Mouse (Mus musculus) frontal cortex, postnatal 25 days (tissue): ENCODE measurements around the gene Kcnip4.

Experiments
- DNase-seq, 2 experiments: peaks; one replicate each; pipeline ENCODE4 v3.0.0; 2022; ENCODE audit warnings: low spot score in 2 of 2

Gene Kcnip4

DNA sequence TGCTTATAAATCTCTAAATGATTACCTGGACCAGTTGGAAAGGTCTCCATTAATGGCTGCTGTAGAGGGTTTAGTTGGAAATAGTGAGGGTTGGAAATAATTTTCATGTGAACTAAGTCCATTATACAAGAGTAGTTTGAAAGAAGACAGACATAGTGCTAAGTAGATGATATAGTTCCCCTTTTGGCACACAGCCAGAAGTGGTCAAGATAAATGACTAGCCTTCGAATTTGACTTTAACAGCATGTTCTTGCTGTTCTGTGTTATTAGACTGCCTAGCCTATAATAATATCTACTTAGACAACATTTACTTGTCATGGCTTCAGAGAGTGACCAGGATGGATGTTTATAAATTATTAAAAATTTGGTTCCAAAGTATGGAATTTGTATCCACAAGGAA lies 941.3 kb downstream of the Kcnip4 start:
- no peak for DNase-seq

DNA sequence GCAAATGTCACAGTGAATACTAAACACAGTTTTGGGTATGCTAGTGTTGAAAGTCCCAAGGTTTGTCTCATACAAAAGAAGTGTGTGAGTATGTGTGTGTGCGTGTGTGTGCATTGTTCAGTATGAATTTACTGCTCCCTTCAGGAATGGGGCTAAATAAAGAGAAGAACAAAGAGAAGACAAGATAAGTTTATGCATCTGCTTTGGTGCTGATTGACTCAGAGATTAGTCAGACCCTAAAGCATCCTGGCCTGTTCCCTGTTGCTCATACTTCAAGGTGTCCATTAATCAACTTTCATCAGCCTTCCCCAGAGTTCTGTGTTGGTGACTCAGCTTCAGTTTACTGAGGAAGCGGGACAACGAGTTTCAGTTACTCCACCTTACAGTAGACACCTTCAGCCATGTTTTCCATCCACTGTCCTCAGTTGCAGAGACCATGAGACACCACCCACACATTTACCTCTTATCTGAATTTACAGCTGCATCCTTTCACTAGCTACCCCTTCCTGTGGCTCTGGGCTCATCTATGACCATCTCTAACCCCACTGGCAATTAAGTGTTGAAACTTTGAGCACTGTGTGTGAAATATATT lies 960.6 kb downstream of the Kcnip4 start:
- DNase-seq, result no peak

DNA sequence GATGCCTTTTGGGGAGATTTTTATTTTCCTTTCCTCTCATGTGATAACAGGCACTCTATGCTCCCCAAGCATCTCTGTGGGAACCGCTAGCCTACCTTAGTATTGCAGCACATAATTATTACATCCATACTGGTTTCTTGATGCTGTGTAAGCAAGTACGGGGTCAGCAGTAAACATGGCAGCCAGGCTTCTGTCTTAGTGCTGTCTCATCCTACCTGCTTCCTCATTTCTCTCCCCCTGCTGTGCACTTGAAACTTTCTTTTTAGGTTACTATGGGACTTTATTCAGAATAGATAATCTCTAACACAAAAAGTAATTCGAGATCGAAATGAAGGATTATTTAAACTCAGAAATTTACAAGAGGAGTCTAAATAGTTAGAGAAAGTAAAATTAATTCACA lies 973.0 kb downstream of the Kcnip4 start:
- DNase-seq, result no peak

DNA sequence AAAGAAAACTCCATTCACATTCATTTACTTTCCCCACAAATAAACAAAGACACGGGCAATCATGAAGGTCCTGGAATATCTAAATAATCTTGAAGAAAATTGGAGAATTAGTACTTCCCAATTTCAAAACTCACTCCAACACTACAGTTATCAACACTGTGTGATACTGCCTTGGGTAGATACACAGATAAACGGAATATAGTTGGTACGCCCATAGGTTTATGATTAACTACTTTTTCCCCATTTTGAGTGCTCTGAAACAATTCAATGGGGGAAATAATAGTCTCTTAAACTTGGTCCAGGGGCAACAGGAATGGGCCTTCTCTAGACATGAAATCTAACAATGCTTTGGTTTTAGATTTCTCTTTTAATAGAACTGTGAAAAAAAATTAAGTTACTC lies 978.9 kb downstream of the Kcnip4 start:
- DNase-seq, result no peak

DNA sequence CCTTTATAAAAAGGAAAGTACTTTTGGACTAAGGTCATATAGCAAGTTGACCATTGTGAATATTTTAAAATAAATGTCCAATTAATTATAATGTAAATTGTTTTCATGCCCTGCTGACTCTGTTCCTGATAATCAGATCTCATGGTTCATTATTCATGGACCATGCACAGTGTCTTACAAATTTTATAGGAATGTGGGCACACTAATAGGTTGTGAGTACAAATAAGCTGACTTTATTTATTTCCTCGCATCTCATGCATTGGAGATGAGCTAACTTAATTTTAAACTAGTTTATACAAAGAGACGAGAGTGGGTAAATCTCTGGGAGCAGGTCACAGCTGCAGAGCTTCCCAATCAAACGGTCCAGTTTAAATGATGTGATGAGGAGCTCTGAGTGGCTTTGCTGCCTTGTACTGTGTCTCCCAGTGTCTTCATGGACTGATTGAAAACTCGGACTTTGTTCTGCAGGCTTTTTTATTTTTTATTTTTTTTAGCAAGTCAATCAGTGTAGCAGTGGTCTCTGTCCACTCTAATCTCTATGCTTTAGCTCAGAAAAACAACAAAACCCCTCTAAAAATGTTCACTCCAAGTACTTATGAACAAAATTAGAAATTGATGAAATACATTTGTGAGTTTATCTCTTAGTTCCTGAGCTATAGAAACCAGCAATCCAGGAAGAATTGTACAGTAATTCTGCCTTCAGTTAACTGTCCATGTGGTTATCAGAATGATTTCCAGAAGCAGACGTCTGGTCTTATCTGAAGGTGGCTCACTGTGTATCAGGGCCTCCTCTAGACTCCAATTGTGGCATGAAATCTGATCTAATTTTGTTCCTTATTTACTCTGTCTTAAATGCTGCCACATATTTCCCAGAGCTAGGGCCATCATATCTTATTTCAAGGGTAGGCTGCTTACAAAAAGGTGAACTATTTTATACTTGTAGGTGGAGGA lies 979.6 kb downstream of the Kcnip4 start:
- no peak for DNase-seq

DNA sequence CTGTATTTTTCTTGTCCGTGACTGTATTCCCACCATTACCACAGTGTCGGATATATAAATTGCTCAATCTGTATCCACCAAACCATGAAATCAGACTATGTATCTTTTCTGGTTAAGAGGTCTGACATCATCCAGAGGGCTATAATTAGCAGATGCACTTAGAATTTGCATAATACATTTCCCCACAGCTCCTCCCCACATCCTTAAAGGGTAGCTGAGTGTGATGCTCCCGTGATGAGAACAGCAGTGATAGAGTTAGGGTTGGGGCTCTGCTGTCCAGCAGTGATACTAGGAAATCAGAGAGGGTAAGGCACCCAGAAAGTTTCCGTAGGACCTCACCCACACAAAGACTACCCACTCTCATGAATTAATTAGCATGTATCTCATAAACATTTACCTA lies 1006.7 kb downstream of the Kcnip4 start:
- no peak for DNase-seq

DNA sequence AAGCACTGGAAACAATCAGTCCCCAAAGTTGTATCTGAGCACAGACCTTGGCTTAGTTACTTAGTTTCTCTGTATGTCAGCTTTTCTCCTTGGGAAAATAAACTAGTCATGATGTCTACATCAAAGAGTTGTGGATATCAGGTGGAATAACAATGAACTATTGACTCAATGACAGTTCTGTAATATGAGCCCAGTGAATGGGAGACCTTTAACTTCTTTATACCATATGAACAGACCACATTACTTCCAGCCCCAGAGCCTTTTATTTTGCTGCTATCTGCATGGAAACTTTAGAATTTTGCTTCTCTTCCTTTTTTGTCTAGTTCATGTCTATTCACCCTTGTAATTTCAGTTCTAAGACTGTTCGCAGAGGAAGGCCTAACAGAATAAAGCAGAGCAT lies 1011.4 kb downstream of the Kcnip4 start:
- DNase-seq, result no peak

DNA sequence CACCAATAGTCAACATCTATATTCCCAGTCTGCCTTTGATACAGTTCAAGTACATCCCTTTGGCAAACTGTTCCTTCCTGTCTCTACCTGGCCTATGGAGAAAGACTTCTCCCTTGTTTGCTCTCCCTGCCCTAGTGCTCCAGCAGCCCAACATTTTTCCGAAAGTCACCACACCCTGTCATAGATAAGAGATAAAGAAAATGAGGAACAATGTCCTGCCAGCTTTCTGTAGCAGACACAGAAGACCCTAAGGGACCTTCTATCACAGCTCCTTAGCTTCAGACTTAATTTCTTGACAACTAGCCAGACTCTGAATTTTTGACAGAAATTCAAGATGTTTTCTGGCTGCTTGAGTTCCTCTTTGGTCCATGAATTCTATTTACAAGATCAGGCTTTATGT lies 1013.4 kb downstream of the Kcnip4 start:
- no peak for DNase-seq

DNA sequence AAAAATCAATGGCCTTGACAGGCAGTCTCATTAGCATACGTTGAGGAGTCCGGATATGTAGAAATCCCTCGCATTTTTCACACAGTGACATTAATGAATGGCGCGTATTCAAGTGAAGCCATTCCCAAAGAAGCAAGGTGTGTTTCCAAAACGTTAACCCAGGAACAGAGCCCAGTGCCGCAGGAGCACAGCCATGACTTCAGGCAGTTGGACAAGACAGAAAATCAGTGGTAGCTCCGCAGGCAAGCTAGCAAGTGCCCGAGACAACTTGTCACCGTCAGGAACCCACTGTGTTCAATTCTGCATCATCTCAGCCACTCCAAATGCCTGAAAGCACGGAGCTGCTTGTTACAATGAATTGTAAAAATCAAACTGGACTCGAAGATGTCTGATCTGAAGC lies 1014.5 kb downstream of the Kcnip4 start:
- no peak for DNase-seq

DNA sequence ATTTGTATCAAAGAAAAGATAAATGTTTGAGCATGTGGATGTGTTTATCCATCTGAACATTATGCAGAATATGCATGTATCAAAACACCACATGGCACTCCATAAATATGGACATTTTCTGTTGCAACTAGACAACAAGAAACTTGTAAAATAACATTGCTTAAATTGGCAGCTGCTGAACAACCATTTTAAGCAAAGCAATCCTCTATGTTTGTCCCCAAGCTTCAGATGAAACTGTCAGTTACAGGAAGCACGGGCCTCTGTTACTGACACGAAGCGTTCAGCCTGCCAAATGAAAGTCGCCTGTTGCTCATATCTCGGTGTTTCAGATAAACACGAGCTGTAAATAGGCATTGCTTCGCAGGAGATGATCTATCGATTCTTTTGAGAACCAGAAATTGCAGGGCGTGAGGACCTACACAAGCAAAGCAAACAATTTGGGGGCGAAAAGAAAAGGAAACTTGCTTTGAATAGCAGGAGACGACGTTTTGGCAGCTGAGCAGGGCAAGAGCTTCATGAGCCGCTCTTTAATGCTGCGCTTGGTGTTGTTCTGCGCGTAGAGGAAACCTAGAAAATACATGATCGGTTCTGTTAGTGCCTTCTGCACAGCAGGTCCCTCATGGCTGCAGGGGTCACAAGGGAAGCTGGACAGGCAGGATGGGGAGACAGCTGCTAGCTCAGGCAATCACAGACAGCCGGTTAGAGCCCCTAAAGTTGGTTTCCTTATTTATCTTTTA lies 1015.3 kb downstream of the Kcnip4 start:
- DNase-seq, result no peak

DNA sequence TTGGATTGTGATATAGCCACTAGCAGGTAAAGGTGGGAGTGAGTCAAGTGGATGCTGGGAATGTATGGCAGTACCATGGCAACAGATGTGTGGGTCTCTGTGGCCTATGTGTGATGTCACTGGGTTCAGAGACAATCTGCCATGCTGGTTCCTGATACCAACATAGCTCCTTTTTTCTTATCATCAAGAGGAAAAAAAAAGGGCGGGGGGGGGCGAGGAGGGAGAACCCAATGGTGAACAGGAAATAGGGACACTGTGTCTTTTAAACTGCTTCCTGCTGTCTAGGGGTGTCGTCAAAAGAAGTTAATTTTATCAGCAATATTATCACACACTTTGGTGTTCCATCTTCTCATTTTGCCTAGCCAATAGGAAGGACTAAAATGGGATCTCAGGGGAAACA lies 1021.6 kb downstream of the Kcnip4 start:
- no peak for DNase-seq

DNA sequence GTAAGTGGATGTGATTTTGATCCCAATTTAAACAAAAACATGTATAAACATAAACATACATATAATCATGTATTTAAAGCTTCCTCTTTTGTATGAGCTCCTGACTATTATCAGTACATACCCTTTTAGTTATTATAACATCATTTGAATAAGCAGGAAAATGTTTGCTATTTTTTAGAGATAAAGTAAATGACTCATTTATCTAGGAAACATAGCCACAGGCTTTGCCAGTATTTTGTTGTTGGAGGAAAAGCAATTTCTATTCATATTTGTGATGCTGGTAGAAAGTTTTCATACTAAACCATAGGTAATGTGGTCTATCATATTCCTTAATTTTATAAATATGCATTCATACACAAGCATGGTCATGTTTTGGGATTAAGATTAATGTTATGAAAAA lies 1022.3 kb downstream of the Kcnip4 start:
- no peak for DNase-seq

DNA sequence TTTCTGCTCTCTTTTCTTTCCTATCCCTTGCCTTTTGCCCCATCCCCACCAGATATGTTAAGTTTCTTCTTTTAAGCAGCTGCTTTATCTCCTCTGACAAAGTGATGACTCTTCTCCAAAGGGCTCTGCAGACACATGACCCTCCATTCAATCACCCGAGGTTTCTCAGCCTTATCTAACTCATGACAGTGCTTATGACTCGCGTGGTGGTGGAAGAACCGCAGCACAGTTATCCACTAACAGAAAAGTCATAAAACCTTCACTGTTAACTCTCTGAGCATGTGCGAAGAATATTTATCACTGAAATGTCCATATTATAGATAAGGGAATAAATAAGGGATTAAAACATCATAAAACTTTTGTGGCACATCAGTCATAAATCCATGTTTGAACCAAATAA lies 1024.5 kb downstream of the Kcnip4 start:
- DNase-seq, result no peak

DNA sequence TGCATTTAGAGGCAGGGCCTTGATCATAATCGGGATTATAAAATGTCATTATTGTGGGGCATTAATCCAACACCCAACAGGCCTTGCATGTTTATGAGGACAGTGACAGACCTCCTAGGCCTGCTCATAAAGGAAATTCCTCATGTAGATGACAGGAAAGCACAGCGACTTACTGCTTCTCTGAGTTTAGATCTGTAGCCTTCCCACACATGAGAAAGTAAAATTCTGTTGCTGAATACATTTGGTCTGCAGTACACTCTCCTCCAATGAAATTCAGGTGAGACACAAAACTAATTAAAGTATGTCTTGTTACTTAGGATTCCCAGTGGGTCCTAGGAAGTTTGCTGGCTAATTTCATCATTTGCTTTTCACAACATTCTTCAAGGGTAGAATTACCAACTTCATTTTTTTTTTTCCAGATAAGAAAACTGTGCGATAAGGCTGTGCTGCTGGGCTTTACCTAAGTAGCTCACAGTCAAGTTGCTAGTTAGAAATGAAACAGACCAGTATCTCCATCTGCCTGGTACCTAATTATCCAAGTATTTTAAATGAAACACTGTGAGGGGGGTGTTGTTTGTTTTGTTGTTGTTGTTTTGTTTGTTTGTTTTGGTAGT lies 1033.7 kb downstream of the Kcnip4 start:
- no peak for DNase-seq

DNA sequence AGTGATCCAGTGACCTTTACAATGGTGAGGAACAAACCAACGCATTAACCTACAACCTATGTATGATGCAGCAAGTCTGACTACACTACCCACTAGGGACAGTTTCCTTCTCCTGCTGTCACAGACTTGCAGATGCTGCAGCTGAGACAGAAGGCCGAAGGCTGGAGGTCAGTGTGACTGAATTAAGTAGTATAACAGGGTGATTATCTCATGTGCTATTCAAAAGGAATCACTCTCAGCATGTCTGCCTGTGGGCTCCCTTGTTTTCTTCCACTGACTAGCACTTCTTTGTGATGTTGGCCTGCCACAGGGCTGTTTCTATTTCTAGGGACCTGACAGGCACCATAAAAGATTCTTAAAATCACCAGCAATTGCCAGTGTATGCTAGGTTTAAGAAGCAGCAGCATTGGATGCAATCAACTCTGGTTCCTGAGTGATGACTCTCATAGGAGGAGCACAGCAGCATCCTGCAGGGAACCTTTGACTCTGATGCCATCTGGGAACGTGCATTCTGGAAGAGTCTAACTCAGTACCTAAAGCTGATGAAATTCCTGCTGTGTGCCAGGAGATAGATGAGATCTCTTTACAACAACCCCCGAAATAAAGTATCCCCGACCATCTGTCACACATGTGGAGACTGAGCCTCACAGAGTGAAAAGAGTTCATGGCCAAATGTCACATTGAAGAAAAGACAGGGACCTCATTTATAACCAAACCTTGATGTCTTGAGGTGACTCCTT lies 1035.0 kb downstream of the Kcnip4 start:
- DNase-seq, result no peak

DNA sequence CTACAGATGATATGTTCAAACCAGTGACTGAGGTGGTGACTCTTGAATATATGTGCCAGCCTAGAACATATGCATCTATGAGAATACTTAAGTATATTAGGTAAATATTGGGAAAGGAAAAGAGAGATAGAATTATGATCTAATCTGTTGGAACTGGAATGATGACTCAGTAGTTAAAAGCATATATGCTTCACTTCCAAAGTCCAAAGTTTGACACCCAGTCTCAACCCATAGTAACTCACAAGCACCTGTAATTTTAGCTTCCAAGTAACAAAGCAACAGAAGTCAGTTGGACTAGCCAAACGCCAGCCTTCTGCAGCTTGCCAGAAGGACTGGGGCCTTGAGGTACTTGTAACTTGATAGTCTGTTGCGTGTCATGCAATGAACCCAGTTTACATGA lies 1041.6 kb downstream of the Kcnip4 start:
- DNase-seq, result no peak

DNA sequence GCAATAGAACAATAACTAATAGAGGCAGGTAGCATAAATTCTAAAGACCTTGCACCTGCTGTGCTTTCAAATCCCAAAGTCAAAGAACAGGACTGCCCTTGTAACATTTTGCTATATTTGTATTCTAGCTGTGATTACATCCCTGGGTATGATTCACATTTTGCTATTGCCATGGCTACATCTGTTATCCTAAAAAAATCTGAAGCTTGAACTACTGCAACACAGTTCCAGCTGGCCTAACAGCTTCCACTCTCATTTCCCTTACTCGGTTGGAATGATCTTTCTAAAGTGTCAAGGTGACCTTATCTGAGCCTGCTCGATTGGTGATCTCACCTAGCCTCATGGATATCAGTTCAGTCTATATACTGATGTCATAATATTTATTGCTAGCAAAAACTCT lies 1064.5 kb downstream of the Kcnip4 start:
- no peak for DNase-seq

DNA sequence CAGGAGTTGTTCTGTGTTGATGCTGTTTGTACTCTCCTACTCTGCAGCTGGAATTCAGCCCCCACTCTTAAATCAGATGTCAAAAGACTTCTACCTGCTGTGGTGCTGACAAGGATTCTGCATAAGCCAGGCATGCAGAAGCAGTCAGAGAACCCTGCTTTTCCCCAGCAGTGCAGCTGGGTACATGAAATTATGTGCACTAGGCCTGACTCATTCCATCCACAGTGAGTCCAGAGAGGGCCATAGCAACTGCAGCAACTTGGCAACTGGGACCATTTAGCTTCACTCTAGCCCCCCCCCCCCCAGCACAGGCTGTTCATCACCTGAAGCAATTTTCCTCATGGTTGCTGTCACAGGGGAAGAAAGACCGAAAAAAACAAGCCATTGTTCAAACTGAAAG lies 1075.8 kb downstream of the Kcnip4 start:
- no peak for DNase-seq

DNA sequence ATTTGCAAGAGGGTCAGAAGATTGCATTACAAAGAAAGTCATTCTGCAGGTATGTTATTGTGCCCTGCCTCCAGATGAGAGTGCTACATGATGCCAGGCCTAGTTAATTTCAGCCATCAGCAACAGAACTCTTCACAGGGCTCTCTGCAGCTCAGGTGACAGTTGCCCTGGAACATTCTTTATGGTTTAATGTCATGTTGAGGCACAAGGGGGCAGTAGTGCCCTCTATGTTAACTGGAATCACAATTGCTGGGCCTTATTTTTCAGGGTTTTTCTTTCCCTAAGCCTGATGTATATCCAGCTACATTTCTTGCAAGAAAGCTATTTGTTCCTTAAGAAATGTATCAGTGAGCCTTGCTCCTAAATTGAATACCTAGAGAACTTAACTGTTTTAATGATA lies 1094.2 kb downstream of the Kcnip4 start:
- DNase-seq, result peak in 1 of 2 experiments; percentile 26

DNA sequence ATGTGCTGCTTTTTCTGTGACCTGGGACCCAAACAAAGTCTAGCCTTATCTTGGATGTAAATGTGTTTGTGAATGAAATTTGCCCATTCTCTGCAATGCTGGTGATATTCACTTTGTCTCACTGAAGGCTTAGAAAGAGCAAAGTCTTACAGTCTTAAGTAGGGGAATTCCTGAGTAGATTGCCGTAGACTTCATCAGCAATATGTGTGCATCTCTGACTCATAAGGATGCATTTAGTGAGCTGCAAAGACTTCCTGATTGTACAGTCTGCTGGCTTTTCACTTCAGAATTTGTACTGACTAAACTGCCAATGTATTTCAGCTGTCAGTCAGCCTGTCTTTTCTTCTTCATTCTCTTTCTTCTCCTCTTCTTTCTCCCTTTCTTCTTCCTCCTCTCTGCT lies 1102.8 kb downstream of the Kcnip4 start:
- no peak for DNase-seq

DNA sequence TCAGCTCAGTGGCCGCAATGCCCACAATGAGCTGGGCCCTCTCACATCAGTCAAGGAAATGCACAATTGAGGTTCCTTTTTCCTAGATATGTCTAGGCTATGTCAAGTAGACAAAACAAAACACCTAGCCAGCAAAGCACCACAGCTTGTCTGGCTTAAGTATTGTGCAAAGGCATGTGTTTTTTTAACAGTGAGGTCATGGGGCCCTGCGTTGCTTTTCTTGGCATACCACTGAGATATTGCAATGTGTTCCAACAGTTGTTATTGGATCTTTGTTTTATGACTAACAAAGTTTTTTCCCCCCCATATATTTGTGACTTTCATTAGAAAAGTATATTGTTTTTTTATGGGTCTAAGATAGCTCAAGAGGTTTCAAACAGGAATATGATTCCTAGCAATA lies 1105.0 kb downstream of the Kcnip4 start:
- DNase-seq, result no peak

DNA sequence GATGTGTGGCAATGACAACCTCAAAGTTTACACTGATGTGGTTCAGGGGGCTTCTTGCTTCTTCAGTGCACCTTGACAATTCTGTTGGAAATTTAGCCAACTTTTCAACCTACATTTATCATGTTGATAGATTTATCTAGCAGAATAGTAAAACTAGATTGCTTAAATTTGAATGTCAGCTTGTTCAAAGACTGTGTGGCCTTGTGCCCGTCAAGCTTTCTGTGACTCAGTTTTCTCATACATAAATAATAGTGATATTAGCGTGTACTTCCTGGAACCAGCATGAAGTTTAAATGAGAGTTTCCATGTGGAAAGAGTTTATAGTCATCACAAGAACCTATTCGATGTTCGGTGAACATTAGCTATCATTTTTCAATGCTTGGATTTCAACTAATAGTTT lies 1112.4 kb downstream of the Kcnip4 start:
- DNase-seq, result no peak
